Mouse (Mus musculus) brain, adult 2 months (tissue): ENCODE data around the gene Pi4kb.
"Not testable (repeated sequence)": the region's sequence is repeated elsewhere in the genome, so short reads cannot be mapped to it uniquely, and the experiment has no call there.

Experiments
- DNase-seq: peaks from one replicate; pipeline ENCODE4 v3.0.0; 2011; ENCODE audit warnings: low read depth, low spot score

Gene Pi4kb

DNA sequence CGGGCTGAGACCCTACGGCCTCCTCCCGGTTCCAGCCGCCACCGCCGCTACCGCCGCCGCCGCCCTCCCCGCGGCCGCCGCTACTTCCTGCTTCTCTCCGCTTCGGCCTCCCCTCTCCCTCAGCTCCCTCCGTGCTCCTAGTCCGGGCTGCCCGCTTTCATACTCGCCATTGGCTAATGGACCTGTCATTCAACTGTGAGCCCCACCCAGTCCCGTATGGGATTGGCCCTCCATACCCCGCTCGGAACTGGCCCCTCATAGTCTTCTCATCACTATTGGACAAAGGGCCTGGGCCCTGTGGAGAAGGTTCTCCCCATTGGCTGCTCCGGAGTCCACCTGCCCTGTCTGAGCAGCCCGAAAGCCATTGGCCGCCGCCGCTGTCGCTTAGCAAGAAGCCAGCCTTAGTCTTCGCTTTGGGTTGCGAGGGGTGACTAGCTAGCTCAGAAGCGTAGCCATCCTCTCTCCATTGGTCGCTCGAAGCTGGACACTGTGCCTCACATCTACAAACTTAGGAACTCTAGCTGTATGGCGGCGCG, 40.9 kb downstream of the Pi4kb start, which contains the start of gene Zfp687:
Zfp687 (minus strand) TSS at position 112 of the 536 bp plus-strand sequence.
- peak; percentile 100 for DNase-seq

DNA sequence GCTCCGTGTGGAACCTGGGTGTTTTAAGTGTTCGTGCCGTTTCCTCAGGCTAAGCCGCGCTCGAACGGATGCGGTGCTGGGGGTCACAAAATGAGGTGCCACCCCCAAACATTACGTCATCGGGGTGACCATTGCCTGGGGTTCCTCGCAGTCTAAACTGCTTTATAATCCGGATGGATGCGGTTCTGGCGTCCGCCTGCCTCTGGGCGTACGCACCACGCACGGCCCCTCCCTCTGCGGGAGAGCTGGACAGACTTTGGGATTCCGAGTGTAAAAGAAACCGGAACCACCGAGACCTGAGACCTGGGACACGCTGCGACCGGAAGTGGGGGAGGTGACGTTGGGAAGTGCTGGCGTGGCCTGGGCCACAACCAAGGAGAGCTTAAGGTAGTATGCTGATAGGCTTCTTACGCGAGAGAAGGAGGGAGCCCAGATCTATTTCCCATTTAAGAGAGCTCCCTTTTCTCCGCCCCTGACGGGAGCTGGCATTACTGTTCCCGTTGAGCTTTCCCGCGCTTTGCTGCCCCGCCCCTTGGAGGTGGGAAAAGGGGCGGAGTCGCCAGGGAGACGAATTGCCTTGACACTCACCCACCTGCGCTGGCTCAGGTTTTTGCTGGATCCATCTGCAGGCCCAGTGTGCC, 41.5 kb downstream of the Pi4kb start:
- peak; percentile 99 for DNase-seq

DNA sequence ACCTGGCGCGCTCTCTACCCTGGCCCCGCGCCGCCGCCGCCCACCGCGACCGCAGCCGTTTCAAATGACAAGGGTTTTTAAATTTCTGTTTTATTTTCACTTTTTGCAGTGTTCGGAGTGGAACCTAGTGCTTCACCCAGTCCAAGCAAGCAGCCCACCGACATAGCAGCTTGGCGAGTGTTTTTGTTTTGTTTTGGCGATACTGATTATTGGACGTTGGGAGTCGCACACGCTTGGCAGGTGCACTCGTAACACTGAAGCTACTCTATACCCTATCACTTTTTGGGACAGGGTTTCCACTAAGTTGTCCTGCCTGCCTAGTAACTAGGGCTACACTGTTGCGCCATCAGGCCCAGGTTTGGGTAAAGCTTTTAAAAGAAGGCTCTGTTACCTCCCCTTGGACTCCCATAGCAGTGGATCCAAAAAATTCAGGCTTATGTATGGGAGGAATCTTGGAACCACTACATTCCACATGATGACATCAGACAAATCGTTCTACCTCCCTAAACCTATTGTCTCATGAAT, 42.1 kb downstream of the Pi4kb start:
- DNase-seq: peak; percentile 55

DNA sequence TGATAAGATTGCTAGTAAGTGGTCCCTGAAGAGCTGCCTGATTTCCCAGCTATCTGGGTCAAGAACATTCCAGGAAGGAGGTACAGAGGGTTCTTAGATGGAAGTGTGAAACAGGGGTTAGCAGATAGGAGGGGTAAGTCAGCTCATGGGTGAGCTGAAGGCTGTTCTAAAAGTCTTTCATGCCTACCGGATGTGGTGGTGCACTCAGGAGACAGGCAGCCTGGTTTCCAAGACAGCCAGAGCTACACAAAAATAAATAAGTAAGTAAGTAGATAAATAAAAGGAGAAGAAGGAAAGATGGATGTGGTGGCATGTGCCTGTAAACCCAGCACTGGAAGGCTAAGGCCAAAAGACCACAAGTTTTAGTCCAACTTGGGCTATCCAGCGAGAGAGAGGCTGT, 44.2 kb downstream of the Pi4kb start:
- DNase-seq: no peak

GRCm38 (mm10) chr3:95020956-95021355, 46.4 kb downstream of the Pi4kb start:
- not testable (repeated sequence) for DNase-seq

DNA sequence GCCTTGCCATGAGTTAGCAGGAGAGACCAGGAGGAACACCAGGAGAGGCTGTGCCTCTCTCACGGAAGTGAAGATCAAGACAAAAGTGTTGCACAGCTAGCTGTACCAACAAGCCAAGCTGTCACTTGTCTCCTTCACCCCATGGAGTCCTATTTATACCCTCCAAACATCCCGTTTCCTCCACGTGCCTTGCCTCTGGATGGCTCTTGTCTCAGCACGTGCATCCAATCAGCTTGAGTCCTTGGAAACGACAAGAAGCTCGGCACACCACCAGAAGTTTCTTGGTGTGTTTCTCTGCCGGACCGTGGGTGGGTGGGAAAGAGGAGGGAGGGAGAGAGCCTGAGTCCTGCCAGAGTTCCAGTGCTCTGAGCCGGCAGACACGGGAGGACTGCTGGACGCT, 50.0 kb downstream of the Pi4kb start:
- DNase-seq: peak; percentile 78

DNA sequence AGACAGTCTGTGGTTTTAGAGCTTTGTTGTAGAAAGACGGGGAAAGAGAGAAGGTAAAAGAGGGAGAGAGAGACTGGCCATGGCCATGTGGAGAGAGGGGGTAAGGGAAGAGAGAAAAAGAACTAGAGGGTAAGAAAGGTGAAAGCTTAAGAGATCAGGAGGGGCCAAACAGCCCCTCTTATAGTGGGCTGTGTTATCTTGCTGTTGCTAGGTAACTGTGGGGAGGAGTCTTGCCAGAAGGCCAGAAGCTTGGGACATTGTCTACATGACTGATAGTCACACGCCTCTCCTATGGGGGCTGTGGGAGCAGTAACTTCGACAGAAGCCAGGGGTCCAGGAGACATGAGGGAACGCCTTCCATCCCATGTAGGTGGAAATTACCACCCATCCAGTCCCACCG, 50.7 kb downstream of the Pi4kb start:
- DNase-seq: no peak

DNA sequence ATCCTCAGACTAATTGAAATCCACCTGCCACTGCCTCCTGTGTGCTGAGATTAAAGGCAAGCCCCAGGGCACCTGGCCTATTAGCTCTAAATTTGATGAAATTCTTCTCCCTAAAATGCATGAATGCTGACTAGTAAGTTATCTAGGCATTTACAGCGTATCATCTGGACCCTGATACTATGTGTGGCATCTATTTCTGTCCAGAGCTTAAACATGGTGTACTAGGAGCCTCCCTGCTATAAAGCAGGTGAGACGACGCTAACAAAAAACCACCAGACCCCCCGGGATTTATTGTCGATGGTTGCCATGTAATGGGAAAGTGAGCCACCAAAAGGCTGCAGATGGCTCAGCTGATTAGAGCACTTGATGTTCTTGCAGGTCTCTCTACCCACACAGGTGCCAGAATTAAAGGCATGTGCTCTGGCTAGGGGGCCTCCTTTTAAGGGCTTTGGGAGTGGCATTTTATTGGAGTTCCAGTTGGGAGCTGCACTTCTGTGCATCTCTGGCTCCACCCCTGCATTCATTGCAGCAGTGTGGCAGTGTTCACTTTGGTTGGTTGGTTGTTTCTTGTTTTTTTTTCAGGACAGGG, 52.6 kb downstream of the Pi4kb start:
- DNase-seq: peak; percentile 59

DNA sequence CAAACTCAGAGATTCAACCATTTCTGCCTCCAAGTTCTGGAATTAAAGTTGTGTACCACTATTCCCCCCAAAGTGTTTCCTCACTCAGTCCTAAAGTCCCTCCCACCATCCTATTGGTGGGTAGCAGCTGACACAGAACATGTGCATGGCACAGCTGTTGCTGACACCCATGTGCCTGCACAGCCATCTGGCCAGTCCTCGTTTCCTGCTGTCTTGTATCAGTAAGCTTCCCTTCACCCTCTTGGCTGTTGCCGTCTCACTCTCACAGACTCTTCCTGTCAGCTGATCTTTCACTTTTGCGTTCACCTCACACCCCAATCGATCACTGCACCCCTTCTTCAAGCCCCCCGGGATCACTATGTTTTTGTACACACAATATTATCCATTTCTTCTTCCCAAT, 53.2 kb downstream of the Pi4kb start:
- DNase-seq: peak; percentile 88

- no peak for DNase-seq
Measured at GRCm38 (mm10) chr3:95028603-95029002, 54.1 kb downstream of the Pi4kb start.

GRCm38 (mm10) chr3:95029291-95029827, 54.8 kb downstream of the Pi4kb start:
- DNase-seq: not testable (repeated sequence)

GRCm38 (mm10) chr3:95029953-95030352, 55.4 kb downstream of the Pi4kb start:
- no peak for DNase-seq

DNA sequence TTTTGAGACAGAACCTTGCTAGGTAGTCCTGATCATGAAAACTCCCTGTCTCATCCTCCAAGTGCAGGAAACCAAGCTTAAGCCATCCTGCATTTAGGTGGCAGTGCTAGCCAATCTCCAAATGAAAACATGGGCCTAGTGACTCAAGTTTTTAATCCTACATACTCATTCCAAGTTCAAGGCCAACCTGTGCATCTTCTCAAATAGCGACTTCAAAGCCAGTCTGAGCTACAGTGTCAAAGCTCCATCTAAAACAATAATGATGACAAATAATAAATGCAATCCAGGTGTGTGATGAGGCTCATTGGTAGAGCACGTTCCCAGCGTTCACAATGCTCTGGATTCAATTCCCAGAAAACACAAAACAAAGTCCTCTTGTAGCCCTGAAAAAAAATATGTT, 67.1 kb downstream of the Pi4kb start:
- DNase-seq: no peak

DNA sequence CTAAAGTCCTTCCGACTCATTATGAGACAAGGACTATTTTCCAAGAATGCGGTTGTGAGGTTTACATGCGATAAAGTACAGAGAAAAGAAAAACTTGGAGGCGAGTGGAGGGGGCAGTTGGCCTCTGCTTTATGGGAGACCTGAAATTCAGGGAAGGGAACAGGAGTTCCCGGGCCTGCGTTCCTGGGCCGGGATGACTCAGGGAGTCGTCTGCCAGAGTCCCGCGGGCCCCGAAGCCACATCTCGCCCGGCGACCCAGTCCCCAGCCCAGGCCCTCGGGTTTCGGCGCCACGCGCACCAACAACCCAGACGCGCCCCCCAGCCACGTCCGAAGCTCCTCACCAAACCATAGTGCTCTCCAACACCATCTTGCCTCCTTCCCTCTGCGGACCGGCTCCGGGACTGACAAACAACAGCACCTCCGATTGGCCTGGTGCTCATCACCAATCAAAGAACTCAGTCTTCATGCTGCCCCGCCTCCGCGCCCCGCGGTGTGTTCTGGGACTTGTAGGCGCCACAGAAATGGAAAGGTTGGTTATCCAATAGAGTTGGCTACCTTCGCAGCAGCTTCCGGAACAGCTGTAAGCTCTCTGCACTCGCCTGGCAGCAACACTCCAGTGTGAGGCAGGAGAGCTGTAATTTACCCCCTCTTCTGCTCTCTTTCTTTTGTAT, 67.8 kb downstream of the Pi4kb start, which contains the start of gene Psmd4:
Psmd4 (minus strand) TSS at position 449 of the 672 bp plus-strand sequence.
- peak; percentile 99 for DNase-seq

- DNase-seq: no peak
Measured at GRCm38 (mm10) chr3:95042838-95043229, 68.3 kb downstream of the Pi4kb start.

GRCm38 (mm10) chr3:95043251-95043650, 68.7 kb downstream of the Pi4kb start:
- no peak for DNase-seq

- no peak for DNase-seq
Measured at GRCm38 (mm10) chr3:95046462-95047057, 72.0 kb downstream of the Pi4kb start.

DNA sequence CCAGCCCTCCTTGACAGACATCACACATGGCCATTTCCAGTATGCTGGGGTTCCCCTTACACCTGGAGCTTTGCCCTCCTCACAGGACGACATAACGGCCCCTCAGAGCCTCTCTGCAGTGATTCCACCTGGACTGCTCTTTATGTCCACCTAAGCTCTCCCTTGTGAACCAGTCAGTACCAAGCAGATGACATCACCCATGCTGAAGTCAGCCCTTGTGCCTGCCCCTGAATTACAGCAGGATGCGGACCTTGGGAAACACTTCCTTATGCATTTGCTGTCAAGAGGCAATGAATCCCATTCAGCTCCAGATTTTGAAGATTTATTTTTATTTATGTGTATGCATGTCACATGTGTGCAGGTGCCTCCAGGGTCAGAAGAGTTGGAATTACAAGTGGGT, 73.4 kb downstream of the Pi4kb start:
- no peak for DNase-seq

- peak; percentile 73 for DNase-seq
Measured at GRCm38 (mm10) chr3:95052959-95053358, 78.4 kb downstream of the Pi4kb start.

DNA sequence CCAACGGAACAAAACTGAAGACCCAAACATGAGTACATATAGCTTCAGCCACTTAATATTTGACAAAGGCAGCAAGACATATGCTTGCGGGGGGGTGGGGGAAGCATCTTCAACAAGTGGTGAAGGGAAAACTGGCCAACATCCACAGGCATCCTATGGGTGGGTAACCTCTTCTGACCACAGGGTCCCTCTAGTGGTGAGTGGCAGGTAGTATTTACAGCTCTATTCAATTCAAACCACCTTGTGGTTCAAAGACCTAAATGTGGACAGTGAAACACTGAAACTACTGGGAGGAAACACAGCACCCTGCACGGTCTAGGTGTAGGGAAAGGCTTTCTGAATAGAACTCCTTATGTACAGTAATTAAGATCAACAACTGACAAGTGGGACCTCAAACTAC, 79.2 kb downstream of the Pi4kb start:
- DNase-seq: peak; percentile 72

GRCm38 (mm10) chr3:95054481-95055260, 80.1 kb downstream of the Pi4kb start:
- peak; percentile 51 for DNase-seq
